Mouse (Mus musculus) kidney, adult 2 months (tissue): ENCODE measurements around the gene Dus1l.

Experiments used
- CTCF ChIP-seq: fragments of 200-500 bp; conservative IDR thresholded peaks from 2 replicates; pipeline ENCODE4 v1.5.1; 2011; ENCODE audit warnings: low read depth, mild to moderate bottlenecking, control low read depth, low read length, moderate library complexity, mixed read lengths; ENCODE audit not compliant: insufficient read depth, insufficient read length
- POLR2A ChIP-seq: fragments of 200-500 bp; IDR thresholded peaks from one replicate; pipeline ENCODE4 v1.6.1; 2011; ENCODE audit warnings: low read depth, low read length, control low read depth

DNA sequence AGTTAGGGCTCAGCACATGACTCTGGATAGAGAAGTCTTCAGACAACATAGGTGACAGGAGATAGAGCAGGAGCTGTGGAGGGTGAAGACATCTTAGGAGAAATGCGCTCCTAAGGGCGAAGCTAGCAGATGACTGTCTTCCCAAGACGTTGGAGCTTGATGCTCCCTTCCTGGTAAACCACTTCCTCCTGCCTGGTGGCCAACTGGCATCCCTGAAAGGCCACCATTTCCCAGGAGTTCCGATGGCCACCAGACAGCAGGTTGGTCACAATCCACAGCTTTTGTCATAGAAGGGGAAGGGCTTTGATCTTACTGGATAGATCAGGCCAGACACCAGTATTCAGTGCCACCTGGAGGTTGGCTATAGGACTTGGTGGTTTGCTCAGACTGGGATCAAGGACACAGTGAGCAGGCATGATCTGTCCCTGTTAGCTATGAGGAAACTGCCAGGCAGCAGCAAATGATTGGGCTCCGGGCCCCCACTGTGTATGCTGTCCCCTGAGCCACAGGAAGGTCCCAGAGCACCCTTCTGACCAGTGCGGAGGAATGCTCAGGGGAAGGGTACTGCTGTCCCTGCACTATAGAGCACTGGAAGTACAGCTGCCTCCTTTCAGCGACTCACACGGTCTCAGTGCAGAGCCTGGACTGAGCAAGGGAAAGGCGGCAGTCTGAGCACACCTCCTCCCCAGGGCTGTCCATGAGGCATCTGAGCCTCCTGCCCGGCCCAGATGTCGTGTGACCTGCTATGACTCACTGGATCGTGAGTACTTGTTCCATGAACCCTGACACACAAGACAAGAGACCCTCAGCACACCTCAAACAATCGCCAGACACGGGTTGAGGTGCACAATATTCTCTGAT is 34.2 kb downstream of the Dus1l start:
- TF ChIP-seq CTCF: no peak
- no peak for TF ChIP-seq POLR2A
